17 mouse cellular contexts compared by ENCODE assay signal in the genomic region with DNA sequence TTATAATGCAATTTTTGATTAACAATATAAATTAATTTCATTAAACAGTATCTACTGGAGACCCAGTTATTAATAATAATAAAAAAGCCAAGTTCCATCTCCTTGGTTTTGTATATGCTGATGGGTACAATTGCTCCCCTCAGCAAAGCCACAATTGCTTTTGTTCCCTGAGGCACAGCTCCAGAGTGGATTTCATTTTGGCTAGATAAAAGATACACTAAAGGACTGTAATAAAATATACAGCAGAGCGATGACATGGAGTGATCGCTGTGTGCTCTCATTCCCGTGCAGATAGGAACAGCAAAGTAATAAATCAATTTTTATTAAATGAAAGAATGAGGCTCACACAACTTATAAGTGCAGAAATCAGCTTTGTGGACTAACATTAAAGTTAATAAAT.
"Had no signal": no experiment of that assay in that cellular context is flagged by ENCODE, and none has a peak within 500 bp of the region (broad histone marks: within the 10 kb centered on the region; RNA-seq: fewer than 3 reads in every experiment).

No protein-coding gene starts in this region.

- H3K9ac ChIP-seq: liver, embryonic 15.5 days; liver, postnatal 0 days; lung, embryonic 15.5 days; midbrain, embryonic 13.5 days; midbrain, embryonic 15.5 days; stomach, embryonic 15.5 days had no signal

- H3K9me3 ChIP-seq: liver, embryonic 15.5 days; lung, embryonic 15.5 days; megakaryocyte, embryonic 14.5 days; midbrain, embryonic 13.5 days; midbrain, embryonic 15.5 days; stomach, embryonic 15.5 days had no signal

- ATAC-seq: liver, postnatal 0 days; lung, postnatal 0 days; midbrain, embryonic 13.5 days; midbrain, embryonic 15.5 days had no signal

- H3K4me2 ChIP-seq: liver, embryonic 15.5 days; lung, embryonic 15.5 days; midbrain, embryonic 11.5 days; midbrain, embryonic 13.5 days; midbrain, embryonic 15.5 days; stomach, embryonic 15.5 days had no signal

- H3K4me3 ChIP-seq: liver, embryonic 15.5 days; lung, embryonic 15.5 days; megakaryocyte, embryonic 14.5 days; midbrain, embryonic 13.5 days; midbrain, embryonic 15.5 days; stomach, embryonic 15.5 days had no signal

- H3K36me3 ChIP-seq: liver, embryonic 15.5 days; lung, embryonic 15.5 days; midbrain, embryonic 13.5 days; midbrain, embryonic 15.5 days; stomach, embryonic 15.5 days had no signal

- H3K27ac ChIP-seq: liver, embryonic 15.5 days; lung, embryonic 15.5 days; macrophage; midbrain, embryonic 13.5 days; midbrain, embryonic 15.5 days; stomach, embryonic 15.5 days; stomach, postnatal 0 days had no signal

- H3K4me1 ChIP-seq: liver, embryonic 15.5 days; lung, embryonic 15.5 days; megakaryocyte, embryonic 14.5 days; midbrain, embryonic 13.5 days; midbrain, embryonic 15.5 days; stomach, embryonic 15.5 days had no signal

- DNase-seq: liver, postnatal 0 days; lung, adult 2 months; lung, postnatal 14 days; lung, postnatal 36 days; right cerebral cortex, postnatal 14 days; thymus, adult 2 months; thymus, postnatal 25 days had no signal

- H3K27me3 ChIP-seq: liver, embryonic 15.5 days; lung, embryonic 15.5 days; megakaryocyte, embryonic 14.5 days; midbrain, embryonic 13.5 days; midbrain, embryonic 15.5 days; stomach, embryonic 15.5 days had no signal
